Mouse (Mus musculus) limb, embryonic 15.5 days (tissue): ENCODE measurements around the gene B430306N03Rik. TPM values are rescaled to one million over a fixed set of nuclear protein-coding genes. Genes with fewer than 3 reads are reported as not detected.

Experiments
- ATAC-seq: fragments of 200-750 bp; cut with Nextera tagmentation; 2 replicates; pipeline ENCODE4 v1.8.0; 2017; ENCODE audit warnings: low read depth, moderate TSS enrichment; ENCODE audit not compliant: insufficient number of reproducible peaks, low FRiP score, low TSS enrichment
- H3K27ac ChIP-seq: fragments of 300-500 bp; sonication (generic); 2 replicates; pipeline ENCODE4 v1.5.1; 2015; ENCODE audit warnings: moderate library complexity, mild to moderate bottlenecking, inconsistent platforms
- H3K27me3 ChIP-seq: fragments of 300-500 bp; sonication (generic); 2 replicates; pipeline ENCODE4 v1.6.1; 2015; ENCODE audit warnings: inconsistent platforms
- H3K36me3 ChIP-seq: fragments of 300-500 bp; sonication (generic); 2 replicates; pipeline ENCODE4 v1.6.1; 2015; ENCODE audit warnings: inconsistent platforms
- H3K4me1 ChIP-seq: fragments of 300-500 bp; sonication (generic); 2 replicates; pipeline ENCODE4 v1.6.1; 2015; ENCODE audit warnings: inconsistent platforms
- H3K4me2 ChIP-seq: fragments of 300-500 bp; sonication (generic); 2 replicates; pipeline ENCODE4 v1.6.1; 2015; ENCODE audit warnings: mild to moderate bottlenecking, inconsistent platforms
- H3K4me3 ChIP-seq: fragments of 300-500 bp; sonication (generic); 2 replicates; pipeline ENCODE4 v1.5.1; 2015; ENCODE audit warnings: mild to moderate bottlenecking, inconsistent platforms
- H3K9ac ChIP-seq: fragments of 300-500 bp; sonication (generic); 2 replicates; pipeline ENCODE4 v1.6.1; 2015; ENCODE audit warnings: inconsistent platforms
- H3K9me3 ChIP-seq: fragments of 300-500 bp; sonication (generic); 2 replicates; pipeline ENCODE4 v1.6.1; 2016; ENCODE audit warnings: inconsistent platforms
- WGBS: fragments of 180-500 bp; shearing (Covaris S2); methylation state at CpG from one replicate; pipeline ENCODE4 v1.1.7; 2015; 5-methylcytosine and 5-hydroxymethylcytosine counted together
- polyA plus RNA-seq: library from polyadenylated mRNA; unstranded; fragments of >200 nt; fragmentation: Nextera tagmentation; extraction: Ambion mirVana; gene quantifications from 2 replicates; pipeline ENCODE4 v1.2.1, GENCODE M21; 2015

The B430306N03Rik gene
- polyA plus RNA-seq, 1 experiment from 2014 or later: 0.17 TPM

- no peak overlapping the region for H3K27ac ChIP-seq
- no peaks in the 10 kb centered on the region for H3K4me1 ChIP-seq
- WGBS: 79% methylated on average over 9 of the region's 9 CpGs
- ATAC-seq: no peak
- H3K9me3 ChIP-seq: no peaks in the 10 kb centered on the region
- H3K4me3 ChIP-seq: no peak overlapping the region
- no peak overlapping the region for H3K4me2 ChIP-seq
- H3K27me3 ChIP-seq: no peaks in the 10 kb centered on the region
- H3K36me3 ChIP-seq: no peaks in the 10 kb centered on the region
- H3K9ac ChIP-seq: no peak overlapping the region
These were observed 49.7 kb downstream of the B430306N03Rik start for GRCm38 (mm10) chr17:48365511-48366155.

DNA sequence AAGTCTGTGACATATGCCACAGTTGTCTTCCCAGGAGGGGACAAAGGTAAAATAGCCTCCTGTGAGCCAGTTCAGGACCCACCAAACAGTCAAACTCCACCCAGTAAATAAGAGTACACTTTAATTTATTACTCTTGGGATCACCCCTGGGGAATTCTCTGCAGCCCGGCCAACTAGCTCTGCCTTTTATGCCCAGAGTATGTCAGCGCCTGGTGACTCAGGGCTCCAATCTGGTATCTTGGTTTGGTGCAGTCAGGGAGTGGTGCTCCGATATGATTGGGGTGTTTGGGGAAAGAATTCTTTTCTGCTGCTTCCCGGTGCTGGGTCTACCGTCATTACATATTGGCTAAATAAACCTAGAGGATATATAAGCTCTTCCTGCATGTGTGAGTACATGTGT is 50.9 kb downstream of the B430306N03Rik start:
- H3K4me1 ChIP-seq: no peaks in the 10 kb centered on the region
- H3K27ac ChIP-seq: no peak overlapping the region
- no peak overlapping the region for H3K4me2 ChIP-seq
- no peaks in the 10 kb centered on the region for H3K9me3 ChIP-seq
- H3K27me3 ChIP-seq: no peaks in the 10 kb centered on the region
- H3K36me3 ChIP-seq: no peaks in the 10 kb centered on the region
- no peak for ATAC-seq
- WGBS: 73% methylated on average over 5 of the region's 5 CpGs
- no peak overlapping the region for H3K4me3 ChIP-seq
- H3K9ac ChIP-seq: no peak overlapping the region

DNA sequence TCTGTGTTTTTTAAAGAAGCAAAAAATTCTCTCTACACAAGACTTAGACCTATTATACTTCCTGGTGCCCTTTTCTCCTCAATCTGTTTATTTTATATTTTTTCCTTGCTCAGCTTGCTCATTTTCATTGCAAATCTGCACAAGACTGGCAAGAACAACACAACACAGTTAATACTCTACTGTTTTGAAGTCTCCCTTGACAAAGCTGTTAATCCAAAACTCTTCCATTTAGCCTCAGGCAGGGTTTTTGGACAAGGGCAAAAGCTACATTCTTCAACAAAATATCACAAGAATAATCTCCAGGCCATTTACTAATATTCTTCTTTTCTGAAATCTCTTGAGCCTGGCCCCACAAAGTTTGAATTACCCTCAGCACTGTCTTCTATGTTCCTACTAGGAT is 55.7 kb downstream of the B430306N03Rik start:
- Histone ChIP-seq H3K27me3 (no peaks in the 10 kb centered on the region), H3K9me3 (no peaks in the 10 kb centered on the region), H3K36me3 (no peaks in the 10 kb centered on the region), H3K9ac (no peak overlapping the region), H3K4me1 (no peaks in the 10 kb centered on the region), H3K4me3 (no peak overlapping the region), H3K27ac (no peak overlapping the region), H3K4me2 (no peak overlapping the region)
- ATAC-seq: no peak

DNA sequence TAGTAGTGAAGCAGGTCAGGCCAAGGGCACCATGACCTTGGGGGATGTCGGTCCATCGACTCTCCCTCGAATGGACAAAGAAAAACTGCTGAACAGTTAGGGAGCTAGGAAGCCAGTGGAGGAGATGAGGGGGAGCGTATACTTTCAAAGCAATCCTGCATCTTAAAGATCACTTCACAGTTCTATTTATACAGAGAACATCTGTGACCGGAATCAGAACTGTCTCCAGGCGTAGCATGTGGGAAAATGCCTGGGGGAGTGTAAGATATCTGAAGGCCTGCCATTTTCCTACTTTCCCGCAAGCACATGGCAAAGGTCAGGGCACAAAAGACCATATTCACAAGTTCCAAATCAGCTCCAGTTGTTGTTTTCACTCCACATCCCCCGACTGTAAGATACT is 57.0 kb downstream of the B430306N03Rik start:
- ATAC-seq: no peak
- 73% methylated on average over 8 of the region's 8 CpGs for WGBS
- Histone ChIP-seq H3K9me3 (no peaks in the 10 kb centered on the region), H3K4me2 (no peak overlapping the region), H3K4me3 (no peak overlapping the region), H3K4me1 (no peaks in the 10 kb centered on the region), H3K27me3 (no peaks in the 10 kb centered on the region), H3K36me3 (no peaks in the 10 kb centered on the region), H3K27ac (no peak overlapping the region), H3K9ac (no peak overlapping the region)

DNA sequence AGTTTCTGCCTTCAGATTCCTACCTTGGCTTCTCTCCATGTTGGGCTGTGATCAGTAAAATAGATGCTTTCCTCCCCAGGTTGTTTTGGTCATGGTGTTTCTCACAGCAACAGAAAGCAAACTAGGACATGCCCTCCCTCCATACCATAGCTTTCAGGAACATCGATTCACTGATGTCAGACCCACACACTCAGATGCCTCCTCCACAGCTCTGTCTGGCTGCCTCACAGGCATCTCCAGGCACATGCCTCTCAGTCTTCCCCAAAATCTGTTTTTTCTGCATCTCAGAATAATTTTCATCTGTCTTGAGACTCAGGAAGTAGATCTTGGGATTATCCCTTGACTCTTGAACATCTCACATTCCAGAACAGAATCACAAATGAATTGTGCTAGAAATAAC is 60.2 kb downstream of the B430306N03Rik start:
- no peak for ATAC-seq
- Histone ChIP-seq H3K9ac (no peak overlapping the region), H3K4me3 (no peak overlapping the region), H3K9me3 (no peaks in the 10 kb centered on the region), H3K4me2 (no peak overlapping the region), H3K4me1 (no peaks in the 10 kb centered on the region), H3K36me3 (no peaks in the 10 kb centered on the region), H3K27ac (no peak overlapping the region), H3K27me3 (no peaks in the 10 kb centered on the region)
- WGBS: 92% methylated on average over 1 of the region's 1 CpGs

Other genes with a start within 250 kb of the B430306N03Rik start
- gene 1700067P10Rik, start 226.8 kb upstream of the B430306N03Rik start, polyA plus RNA-seq: not detected in 2 replicates
- 0.12 TPM in 1 of 2 replicates, not detected in the other for gene 9830107B12Rik, start 169.9 kb upstream of the B430306N03Rik start, polyA plus RNA-seq
- 0.17 TPM in 1 of 2 replicates, not detected in the other for gene A530064D06Rik, start 148.9 kb upstream of the B430306N03Rik start, polyA plus RNA-seq
- gene Trem1, start 83.4 kb upstream of the B430306N03Rik start, polyA plus RNA-seq: 0.06 and 0.15 TPM in 2 replicates
- 0.15 TPM in 1 of 2 replicates, not detected in the other for gene Trem3, start 68.4 kb upstream of the B430306N03Rik start, polyA plus RNA-seq
- 0.26 and 0.37 TPM in 2 replicates for gene Treml4, start 51.8 kb upstream of the B430306N03Rik start, polyA plus RNA-seq
- gene Treml2, start 16.6 kb upstream of the B430306N03Rik start, polyA plus RNA-seq: 0.05 and 0.18 TPM in 2 replicates
- 5.5 and 6.9 TPM in 2 replicates for gene Trem2, start 30.3 kb downstream of the B430306N03Rik start, polyA plus RNA-seq
- gene Treml1, start 43.8 kb downstream of the B430306N03Rik start, polyA plus RNA-seq: 0.48 and 0.83 TPM in 2 replicates
- gene Nfya, start 93.8 kb downstream of the B430306N03Rik start, polyA plus RNA-seq: 13.6 and 13.9 TPM in 2 replicates
- gene Oard1, start 93.9 kb downstream of the B430306N03Rik start, polyA plus RNA-seq: 38.4 and 40.3 TPM in 2 replicates
- 26.8 and 97.4 TPM in 2 replicates for gene Apobec2, start 116.8 kb downstream of the B430306N03Rik start, polyA plus RNA-seq
- gene Tspo2, start 135.4 kb downstream of the B430306N03Rik start, polyA plus RNA-seq: 1.8 and 3.0 TPM in 2 replicates
- 0.06 and 0.14 TPM in 2 replicates for gene Unc5cl, start 138.8 kb downstream of the B430306N03Rik start, polyA plus RNA-seq